Mouse (Mus musculus) embryonic facial prominence, embryonic 10.5 days (tissue): Measurements from ENCODE around the gene Uaca. TPM values are rescaled to one million over a fixed set of nuclear protein-coding genes. Genes with fewer than 3 reads are reported as not detected.
"Not testable (repeated sequence)": the region's sequence is repeated elsewhere in the genome, so short reads cannot be mapped to it uniquely, and the experiment has no call there.

Source experiments
- DNase-seq: peaks from one replicate; pipeline ENCODE4 v3.0.0-alpha.2; 2017; ENCODE audit warnings: low spot score
- H3K27ac ChIP-seq: fragments of 300-500 bp; sonication (generic); replicated peaks from 2 replicates; pipeline ENCODE4 v1.5.1; 2016; ENCODE audit warnings: mild to moderate bottlenecking
- H3K27me3 ChIP-seq: fragments of 300-500 bp; sonication (generic); replicated peaks from 2 replicates; pipeline ENCODE4 v1.6.1; 2016; ENCODE audit warnings: low read depth, mild to moderate bottlenecking; ENCODE audit not compliant: poor library complexity, severe bottlenecking
- H3K36me3 ChIP-seq: fragments of 300-500 bp; sonication (generic); replicated peaks from 2 replicates; pipeline ENCODE4 v1.6.1; 2016; ENCODE audit warnings: mild to moderate bottlenecking, moderate library complexity
- H3K4me1 ChIP-seq: fragments of 300-500 bp; sonication (generic); 2 replicates; pipeline ENCODE4 v1.6.1; 2016
- H3K4me3 ChIP-seq: fragments of 300-500 bp; sonication (generic); 2 replicates; pipeline ENCODE4 v1.5.1; 2016; ENCODE audit warnings: mild to moderate bottlenecking, moderate library complexity
- H3K9me3 ChIP-seq: fragments of 300-500 bp; sonication (generic); 2 replicates; pipeline ENCODE4 v1.6.1; 2016; ENCODE audit warnings: mild to moderate bottlenecking
- WGBS: fragments of 180-500 bp; shearing (Covaris S2); methylation state at CpG from one replicate; pipeline ENCODE4 v1.1.7; 2016; 5-methylcytosine and 5-hydroxymethylcytosine counted together
- polyA plus RNA-seq: library from polyadenylated mRNA; unstranded; fragments of >200 nt; fragmentation: Nextera tagmentation; extraction: Ambion mirVana; gene quantifications from 2 replicates; pipeline ENCODE4 v1.2.1, GENCODE M21; 2016

Uaca gene
- polyA plus RNA-seq, 1 experiment from 2014 or later: 31.0 TPM

- H3K4me1 ChIP-seq: peaks cover 25% of the 10 kb centered on the region
- no peak overlapping the region for H3K27ac ChIP-seq
- 31% methylated on average over 10 of the region's 10 CpGs for WGBS
- no peak for DNase-seq
- no peak overlapping the region for H3K4me3 ChIP-seq
- H3K9me3 ChIP-seq: no peaks in the 10 kb centered on the region
- no peaks in the 10 kb centered on the region for H3K27me3 ChIP-seq
- no peaks in the 10 kb centered on the region for H3K36me3 ChIP-seq
Measured at GRCm38 (mm10) chr9:60799061-60799460, 4.7 kb downstream of the Uaca start.

GRCm38 (mm10) chr9:60800663-60801382 lies 6.5 kb downstream of the Uaca start:
- H3K27ac ChIP-seq: no peak overlapping the region
- WGBS: 84% methylated on average over 8 of the region's 8 CpGs
- H3K36me3 ChIP-seq: no peaks in the 10 kb centered on the region
- H3K27me3 ChIP-seq: no peaks in the 10 kb centered on the region
- H3K4me1 ChIP-seq: peaks cover 13% of the 10 kb centered on the region
- no peak overlapping the region for H3K4me3 ChIP-seq
- H3K9me3 ChIP-seq: no peaks in the 10 kb centered on the region
- DNase-seq: no peak

- Histone ChIP-seq H3K36me3 (no peaks in the 10 kb centered on the region), H3K9me3 (no peaks in the 10 kb centered on the region), H3K27ac (no peak overlapping the region), H3K4me1 (peaks cover 10% of the 10 kb centered on the region), H3K4me3 (no peak overlapping the region), H3K27me3 (no peaks in the 10 kb centered on the region)
- DNase-seq: no peak
- 71% methylated on average over 1 of the region's 1 CpGs for WGBS
Measured at GRCm38 (mm10) chr9:60801746-60802145, 7.4 kb downstream of the Uaca start.

GRCm38 (mm10) chr9:60802341-60802740 lies 8.0 kb downstream of the Uaca start:
- H3K36me3 ChIP-seq: no peaks in the 10 kb centered on the region
- WGBS: 95% methylated on average over 5 of the region's 5 CpGs
- no peak overlapping the region for H3K4me3 ChIP-seq
- H3K27ac ChIP-seq: no peak overlapping the region
- DNase-seq: no peak
- peaks cover 10% of the 10 kb centered on the region for H3K4me1 ChIP-seq
- H3K9me3 ChIP-seq: no peaks in the 10 kb centered on the region
- no peaks in the 10 kb centered on the region for H3K27me3 ChIP-seq

DNA sequence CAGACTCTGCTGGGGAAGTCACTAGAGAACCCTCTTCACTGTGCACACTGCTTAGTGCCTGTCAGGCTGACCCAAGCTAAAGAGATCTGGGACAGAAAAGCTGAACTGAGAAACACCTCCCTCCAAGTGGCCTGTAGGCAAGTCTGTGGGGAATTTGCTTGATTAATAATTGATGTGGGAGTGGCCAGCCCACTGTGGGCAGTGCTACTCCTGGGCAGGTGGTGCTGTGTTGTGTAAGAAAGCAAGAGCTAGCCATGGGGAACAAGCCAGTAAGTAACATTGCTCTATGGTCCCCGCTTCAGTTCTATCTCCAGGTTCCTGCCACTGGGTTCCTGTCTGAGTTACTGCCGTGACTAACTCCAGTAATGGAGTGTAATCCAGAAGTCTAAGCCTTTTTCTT lies 11.7 kb downstream of the Uaca start:
- H3K27me3 ChIP-seq: no peaks in the 10 kb centered on the region
- no peak overlapping the region for H3K27ac ChIP-seq
- H3K9me3 ChIP-seq: peaks cover 3% of the 10 kb centered on the region; the same call in 1 of the 2 replicates
- no peaks in the 10 kb centered on the region for H3K4me1 ChIP-seq
- no peaks in the 10 kb centered on the region for H3K36me3 ChIP-seq
- WGBS: 94% methylated on average over 2 of the region's 2 CpGs
- H3K4me3 ChIP-seq: no peak overlapping the region
- DNase-seq: no peak

DNA sequence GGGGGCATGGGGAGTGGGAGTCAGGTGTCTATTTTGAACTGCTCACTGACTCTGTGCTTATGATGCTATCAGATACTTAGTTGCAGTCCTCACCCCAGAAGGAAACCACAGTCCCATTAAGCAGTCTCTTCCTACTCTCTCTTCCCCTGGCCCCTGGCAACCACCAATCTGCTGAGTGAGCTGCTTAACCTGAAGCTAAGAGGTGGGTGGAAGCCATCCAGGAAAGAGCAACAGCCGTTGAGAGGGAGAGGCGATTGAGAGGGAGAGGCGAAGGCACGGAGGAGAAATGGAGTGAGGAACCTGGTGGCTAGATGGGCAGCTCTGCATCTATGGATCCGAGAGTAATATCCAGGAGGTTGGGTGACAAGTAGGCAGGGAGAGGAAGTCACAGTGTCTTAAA lies 13.7 kb downstream of the Uaca start:
- no peak overlapping the region for H3K27ac ChIP-seq
- peaks cover 3% of the 10 kb centered on the region; the same call in 1 of the 2 replicates for H3K9me3 ChIP-seq
- DNase-seq: no peak
- peaks cover 4% of the 10 kb centered on the region for H3K4me1 ChIP-seq
- H3K27me3 ChIP-seq: no peaks in the 10 kb centered on the region
- H3K4me3 ChIP-seq: no peak overlapping the region
- WGBS: 94% methylated on average over 5 of the region's 5 CpGs
- no peaks in the 10 kb centered on the region for H3K36me3 ChIP-seq

DNA sequence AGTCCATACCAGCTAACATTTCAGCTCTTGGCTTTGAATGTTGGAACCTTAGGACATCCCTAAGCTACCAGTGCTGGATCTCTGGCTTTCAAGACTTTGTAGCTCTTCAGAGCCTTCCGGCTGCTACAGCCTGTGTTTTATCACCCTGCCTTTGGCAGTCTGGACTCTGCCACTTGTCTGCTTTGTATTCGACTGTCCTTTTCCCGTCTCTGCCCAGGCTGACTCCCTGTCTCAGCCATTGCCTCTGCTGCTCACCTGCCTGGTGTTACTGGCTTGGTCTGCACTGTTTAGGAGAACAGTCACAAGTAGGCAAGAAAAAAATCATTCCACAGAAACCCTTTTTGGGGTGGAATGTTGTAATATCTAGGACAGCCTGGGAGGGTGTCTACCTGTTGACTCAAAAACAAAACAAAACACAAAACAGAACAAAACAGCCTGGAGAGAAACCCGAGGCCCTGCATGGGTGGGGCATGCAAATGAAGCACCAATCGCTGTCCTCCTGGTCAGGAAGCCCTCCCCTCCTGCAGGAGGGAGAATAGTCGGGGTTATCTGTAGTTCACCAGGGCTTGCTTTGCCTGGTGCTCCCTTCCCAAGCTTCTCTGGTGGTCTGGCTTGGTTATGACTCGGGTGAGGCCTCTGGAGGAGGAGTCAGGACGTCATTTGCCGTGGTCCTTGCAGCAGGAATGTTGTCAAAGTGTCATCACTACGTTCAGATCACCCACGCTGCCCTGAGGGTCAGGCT lies 19.0 kb downstream of the Uaca start:
- DNase-seq: peak; percentile 70
- Histone ChIP-seq H3K27ac (peak overlapping the region; percentile 60), H3K9me3 (peaks cover 3% of the 10 kb centered on the region; the same call in 1 of the 2 replicates), H3K36me3 (no peaks in the 10 kb centered on the region), H3K4me3 (peak overlapping the region; percentile 38; the same call in 1 of the 2 replicates), H3K27me3 (no peaks in the 10 kb centered on the region), H3K4me1 (peaks cover 25% of the 10 kb centered on the region)
- WGBS: 15% methylated on average over 11 of the region's 11 CpGs

- Histone ChIP-seq H3K27ac (no peak overlapping the region), H3K27me3 (no peaks in the 10 kb centered on the region), H3K36me3 (no peaks in the 10 kb centered on the region), H3K4me1 (peaks cover 28% of the 10 kb centered on the region), H3K9me3 (no peaks in the 10 kb centered on the region), H3K4me3 (no peak overlapping the region)
- DNase-seq: no peak
- 85% methylated on average over 8 of the region's 8 CpGs for WGBS
Measured at GRCm38 (mm10) chr9:60815502-60815901, 21.2 kb downstream of the Uaca start.

- no peak for DNase-seq
- WGBS: 86% methylated on average over 5 of the region's 5 CpGs
- H3K4me3 ChIP-seq: no peak overlapping the region
Measured at GRCm38 (mm10) chr9:60817585-60817984, 23.2 kb downstream of the Uaca start.

GRCm38 (mm10) chr9:60818582-60818981 lies 24.2 kb downstream of the Uaca start:
- not testable (repeated sequence) for H3K36me3 ChIP-seq, H3K27me3 ChIP-seq, H3K9me3 ChIP-seq, DNase-seq, H3K4me3 ChIP-seq, H3K27ac ChIP-seq
- WGBS: 59% methylated on average over 8 of the region's 8 CpGs
- peaks cover 25% of the 10 kb centered on the region for H3K4me1 ChIP-seq

More at GRCm38 (mm10) chr9:60817585-60817984, 23.2 kb downstream of the Uaca start:
- no peak overlapping the region for H3K27ac ChIP-seq
- H3K27me3 ChIP-seq: no peaks in the 10 kb centered on the region
- peaks cover 33% of the 10 kb centered on the region for H3K4me1 ChIP-seq
- H3K36me3 ChIP-seq: no peaks in the 10 kb centered on the region
- no peaks in the 10 kb centered on the region for H3K9me3 ChIP-seq

GRCm38 (mm10) chr9:60819340-60819739 lies 25.0 kb downstream of the Uaca start:
- no peak for DNase-seq
- Histone ChIP-seq H3K27me3 (no peaks in the 10 kb centered on the region), H3K27ac (no peak overlapping the region), H3K36me3 (peaks cover 5% of the 10 kb centered on the region; the same call in 1 of the 2 replicates), H3K4me1 (peaks cover 18% of the 10 kb centered on the region), H3K9me3 (no peaks in the 10 kb centered on the region), H3K4me3 (no peak overlapping the region)
- WGBS: 13% methylated on average over 1 of the region's 1 CpGs

- Histone ChIP-seq H3K4me3 (no peak overlapping the region), H3K4me1 (peaks cover 17% of the 10 kb centered on the region), H3K9me3 (no peaks in the 10 kb centered on the region), H3K36me3 (peaks cover 5% of the 10 kb centered on the region), H3K27ac (0 out of 2 replicates have a peak overlapping the region, but pooled peaks have one; percentile 14), H3K27me3 (no peaks in the 10 kb centered on the region)
- no peak for DNase-seq
- WGBS: 84% methylated on average over 4 of the region's 4 CpGs
Measured at GRCm38 (mm10) chr9:60821501-60821900, 27.2 kb downstream of the Uaca start.

DNA sequence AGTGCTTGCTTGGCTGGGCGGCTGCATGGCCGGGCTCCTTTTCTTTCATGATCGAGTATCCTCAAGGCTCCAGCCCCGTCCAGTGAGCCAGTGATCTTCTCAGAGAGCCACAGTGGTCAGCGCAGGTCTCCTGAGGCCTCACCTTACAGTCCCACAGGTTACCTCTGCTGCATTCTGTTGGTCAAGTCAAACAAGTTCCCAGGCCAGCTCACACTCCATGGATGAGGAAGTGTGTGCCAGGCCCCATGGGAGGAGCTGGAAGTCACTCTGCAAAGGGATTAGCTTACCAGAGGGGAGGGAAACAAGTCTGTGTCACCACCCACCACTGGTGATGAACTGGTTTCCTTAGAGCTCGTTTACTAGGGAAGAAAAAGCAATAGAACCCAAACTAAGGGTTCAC lies 28.3 kb downstream of the Uaca start:
- Histone ChIP-seq H3K27me3 (no peaks in the 10 kb centered on the region), H3K9me3 (no peaks in the 10 kb centered on the region), H3K36me3 (peaks cover 5% of the 10 kb centered on the region), H3K27ac (no peak overlapping the region), H3K4me3 (no peak overlapping the region), H3K4me1 (peaks cover 15% of the 10 kb centered on the region)
- DNase-seq: no peak
- WGBS: 85% methylated on average over 6 of the region's 6 CpGs
